Mouse (Mus musculus) G1E (cell line): Measurements from ENCODE around the gene Hspbap1. TPM values are rescaled to one million over a fixed set of nuclear protein-coding genes. Genes with fewer than 3 reads are reported as not detected.

Source experiments
- ATAC-seq: 2 replicates; pipeline ENCODE4 v1.8.0; 2016; ENCODE audit warnings: mild to moderate bottlenecking; ENCODE audit not compliant: insufficient number of reproducible peaks, poor library complexity, low FRiP score, severe bottlenecking; ENCODE audit errors: extremely low read depth
- DNase-seq: peaks from one replicate; pipeline ENCODE4 v3.0.0; 2012; ENCODE audit warnings: low spot score
- H3K27me3 ChIP-seq: 2 replicates; pipeline ENCODE4 v1.6.1; 2012; ENCODE audit warnings: mild to moderate bottlenecking, low read length, inconsistent platforms; ENCODE audit not compliant: insufficient read depth
- H3K36me3 ChIP-seq: replicated peaks from 2 replicates; pipeline ENCODE3; 2012; ENCODE audit warnings: mild to moderate bottlenecking, inconsistent platforms
- H3K4me1 ChIP-seq: 2 replicates; pipeline ENCODE4 v1.6.1; 2012; ENCODE audit warnings: low read depth, low read length, inconsistent platforms, mixed read lengths; ENCODE audit not compliant: insufficient read depth
- H3K4me3 ChIP-seq: 2 replicates; pipeline ENCODE4 v1.5.1; 2012; ENCODE audit warnings: low read depth, mild to moderate bottlenecking, inconsistent platforms, low read length, moderate library complexity, mixed read lengths
- H3K9me3 ChIP-seq: replicated peaks from 2 replicates; pipeline ENCODE4 v1.6.1; 2012; ENCODE audit warnings: inconsistent platforms
- CTCF ChIP-seq: IDR thresholded peaks from 2 replicates; pipeline ENCODE4 v1.5.1; 2012; ENCODE audit warnings: low read depth, low read length, inconsistent platforms, mixed read lengths
- GATA1 ChIP-seq: IDR thresholded peaks from 2 replicates; pipeline ENCODE4 v1.6.1; 2012; ENCODE audit warnings: borderline replicate concordance, low read length, inconsistent platforms, mixed read lengths
- GATA2 ChIP-seq: IDR thresholded peaks from 2 replicates; pipeline ENCODE4 v1.6.1; 2012; ENCODE audit warnings: low read depth, low read length, inconsistent platforms, borderline replicate concordance
- POLR2AphosphoS5 ChIP-seq: IDR thresholded peaks from 2 replicates; pipeline ENCODE4 v1.6.1; 2012; ENCODE audit warnings: low read depth, low read length, inconsistent platforms; ENCODE audit not compliant: insufficient replicate concordance
- TAL1 ChIP-seq: conservative IDR thresholded peaks from 2 replicates; pipeline ENCODE4 v1.6.1; 2012; ENCODE audit warnings: low read depth, low read length, inconsistent platforms, mixed read lengths
- polyA plus RNA-seq: library from polyadenylated mRNA; stranded (reverse); fragments of >175 nt; gene quantifications from 2 replicates; pipeline ENCODE4 v1.2.3, GENCODE M21; 2012
- total RNA-seq, 2 experiments: library from RNA; stranded (forward) in 1 of 2; stranded (reverse) in 1 of 2; fragments of 200-1000 nt in 1 of 2; fragments of >200 nt in 1 of 2; fragmentation: Nextera tagmentation in 1 of 2; gene quantifications; 2 replicates each; pipeline ENCODE4 v1.2.3; 2014 to 2017

The Hspbap1 gene
- total and polyA plus RNA-seq, 3 experiments, result 17.5 to 31.9 (median 18.3) TPM

DNA sequence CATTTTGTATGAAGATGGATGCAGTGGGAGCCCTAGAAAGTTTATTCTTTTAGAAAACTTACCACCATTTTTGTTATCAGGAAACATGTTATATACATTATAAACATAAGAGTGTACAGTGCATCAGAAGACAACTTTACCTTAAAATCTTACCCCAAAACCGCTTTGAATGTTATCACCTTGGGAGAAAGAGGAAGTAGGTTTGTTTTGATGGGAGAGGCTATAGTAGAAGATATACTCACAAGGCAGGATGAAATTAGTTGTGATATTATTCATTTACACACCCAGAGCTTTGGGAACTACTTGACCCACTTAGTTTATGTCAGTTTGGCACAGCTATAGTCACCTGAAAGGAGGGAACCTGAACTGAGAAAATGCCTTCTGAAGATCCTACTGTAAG is 5.7 kb downstream of the Hspbap1 start:
- H3K9me3 ChIP-seq, result no peaks in the 10 kb centered on the region
- no peak overlapping the region for H3K4me3 ChIP-seq
- DNase-seq (no peak), ATAC-seq (no peak)
- no peaks in the 10 kb centered on the region for H3K27me3 ChIP-seq
- TF ChIP-seq TAL1 (no peak), POLR2AphosphoS5 (no peak), CTCF (no peak), GATA2 (no peak), GATA1 (no peak)
- H3K36me3 ChIP-seq, result peaks cover 55% of the 10 kb centered on the region
- peaks cover 51% of the 10 kb centered on the region for H3K4me1 ChIP-seq

DNA sequence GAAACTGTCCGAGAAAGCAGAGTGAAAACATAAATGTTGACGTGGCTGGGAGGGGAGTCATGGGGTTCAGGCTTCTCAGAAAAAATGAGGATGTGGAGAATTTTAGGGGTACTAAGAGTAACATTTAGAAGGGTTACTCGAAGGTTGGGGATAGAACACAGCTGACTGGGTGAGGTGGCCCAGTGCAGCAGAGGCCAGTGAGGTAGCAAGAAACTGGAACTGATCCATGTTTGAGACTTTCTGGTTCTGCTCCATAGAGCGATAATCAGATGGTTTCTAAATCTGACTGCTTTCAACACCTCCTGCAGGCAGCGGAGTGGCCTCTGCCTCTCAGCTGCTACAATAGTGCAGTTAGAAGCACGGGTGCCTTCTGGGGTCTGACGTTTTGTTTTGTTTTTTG is 6.6 kb downstream of the Hspbap1 start:
- Histone ChIP-seq H3K4me3 (no peak overlapping the region), H3K36me3 (peaks cover 59% of the 10 kb centered on the region), H3K27me3 (no peaks in the 10 kb centered on the region), H3K9me3 (no peaks in the 10 kb centered on the region), H3K4me1 (peaks cover 48% of the 10 kb centered on the region)
- ATAC-seq (no peak), DNase-seq (no peak)
- TF ChIP-seq CTCF, result no peak
- TF ChIP-seq GATA2, result no peak
- TF ChIP-seq POLR2AphosphoS5, result no peak
- TF ChIP-seq TAL1, result no peak
- no peak for TF ChIP-seq GATA1

DNA sequence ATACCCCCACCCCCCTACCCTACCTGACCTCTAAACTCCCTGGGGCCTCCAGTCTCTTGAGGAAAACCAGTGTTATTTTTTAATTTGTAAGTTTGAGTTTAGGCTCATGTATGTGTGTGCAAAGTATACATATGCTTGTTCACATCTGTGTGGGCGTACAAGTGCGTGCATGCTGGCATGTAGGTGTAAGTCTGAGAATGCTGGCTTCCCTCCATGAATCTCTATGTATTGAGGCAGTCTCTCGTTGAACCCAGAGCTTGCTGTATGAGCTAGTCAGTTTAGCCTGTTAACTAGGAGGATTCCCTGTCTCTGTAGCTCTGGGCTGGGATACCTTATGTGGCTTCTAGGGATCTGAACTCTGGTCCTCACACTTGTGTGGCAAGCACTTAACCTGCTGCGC is 7.6 kb downstream of the Hspbap1 start:
- Histone ChIP-seq H3K4me3 (no peak overlapping the region), H3K4me1 (peaks cover 46% of the 10 kb centered on the region), H3K36me3 (peaks cover 58% of the 10 kb centered on the region), H3K9me3 (no peaks in the 10 kb centered on the region), H3K27me3 (no peaks in the 10 kb centered on the region)
- TF ChIP-seq POLR2AphosphoS5 (no peak), GATA1 (no peak), GATA2 (no peak), CTCF (no peak), TAL1 (no peak)
- no peak for DNase-seq
- ATAC-seq, result no peak

DNA sequence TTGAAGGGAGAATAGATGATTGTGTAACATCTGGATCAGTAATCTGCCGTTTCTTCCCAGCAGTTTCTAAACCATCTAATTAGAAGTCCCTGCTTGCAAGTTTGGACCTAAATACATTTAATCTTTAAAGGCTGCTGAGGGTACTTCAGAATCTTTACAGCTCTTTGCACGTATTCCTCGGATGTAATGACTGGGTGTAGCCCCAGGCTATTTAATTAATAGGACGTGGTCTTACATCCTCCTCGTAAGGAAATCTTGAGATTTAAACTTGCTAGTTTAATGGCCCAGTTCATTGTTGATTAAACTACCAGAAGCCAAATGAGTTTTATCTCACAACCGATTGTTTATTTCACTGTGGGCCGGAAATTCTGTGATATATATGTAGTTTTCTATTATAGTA is 9.5 kb downstream of the Hspbap1 start:
- no peaks in the 10 kb centered on the region for H3K9me3 ChIP-seq
- no peaks in the 10 kb centered on the region for H3K27me3 ChIP-seq
- no peak overlapping the region for H3K4me3 ChIP-seq
- peaks cover 58% of the 10 kb centered on the region for H3K36me3 ChIP-seq
- no peak for DNase-seq
- peaks cover 52% of the 10 kb centered on the region for H3K4me1 ChIP-seq
- TF ChIP-seq GATA2 (no peak), POLR2AphosphoS5 (no peak)
- no peak for ATAC-seq

DNA sequence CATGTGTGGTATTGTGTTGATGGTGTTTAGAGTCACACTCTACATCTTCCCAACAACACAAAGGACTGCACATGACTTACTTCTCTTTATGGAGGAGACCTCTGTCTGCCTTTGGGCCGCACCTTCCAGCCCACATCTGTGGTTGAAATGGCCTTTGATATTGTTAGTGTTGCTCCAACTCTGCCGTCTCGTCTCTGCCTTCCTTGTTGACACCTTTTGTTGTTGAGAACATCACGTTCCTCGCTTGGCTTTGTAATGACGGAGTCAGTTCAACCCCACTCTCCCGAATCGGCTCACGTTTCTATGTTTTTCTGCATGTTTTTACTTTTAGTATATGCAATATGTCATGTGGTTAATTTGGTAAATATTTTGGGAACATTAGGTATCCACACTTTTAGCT is 10.9 kb downstream of the Hspbap1 start:
- Histone ChIP-seq H3K27me3 (no peaks in the 10 kb centered on the region), H3K4me1 (peaks cover 47% of the 10 kb centered on the region), H3K9me3 (no peaks in the 10 kb centered on the region), H3K36me3 (peaks cover 55% of the 10 kb centered on the region), H3K4me3 (no peak overlapping the region)
- ATAC-seq (no peak), DNase-seq (no peak)
- TF ChIP-seq GATA2 (no peak), TAL1 (no peak), GATA1 (no peak)

DNA sequence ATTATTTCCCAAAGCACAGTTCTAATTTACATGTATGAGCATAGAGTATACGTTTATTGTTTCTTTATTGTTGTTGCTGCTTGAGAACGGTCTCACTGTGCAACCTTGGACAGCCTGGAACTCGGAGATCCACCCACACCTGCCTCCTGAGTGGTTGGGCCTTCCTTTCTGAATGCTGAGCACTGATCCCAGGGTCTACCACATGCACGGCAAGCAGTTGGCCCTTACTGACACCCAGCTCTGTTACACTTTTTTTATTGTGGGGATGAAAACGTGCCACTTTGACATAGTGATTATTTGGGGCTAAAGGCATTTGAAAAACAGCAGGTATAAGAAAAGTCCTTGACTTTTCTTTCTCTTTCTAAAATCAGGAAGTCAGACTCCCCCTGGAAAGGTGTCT is 11.5 kb downstream of the Hspbap1 start:
- TF ChIP-seq CTCF (no peak), GATA2 (no peak), GATA1 (no peak), TAL1 (no peak), POLR2AphosphoS5 (no peak)
- DNase-seq, result no peak
- H3K9me3 ChIP-seq, result no peaks in the 10 kb centered on the region
- peaks cover 42% of the 10 kb centered on the region for H3K4me1 ChIP-seq
- H3K36me3 ChIP-seq, result peaks cover 51% of the 10 kb centered on the region
- no peak overlapping the region for H3K4me3 ChIP-seq
- H3K27me3 ChIP-seq, result no peaks in the 10 kb centered on the region
- no peak for ATAC-seq
